Mouse (Mus musculus) inflammation-experienced regulatory T-cells, adult 6 months (primary cell): ENCODE data around the gene Olfr1362. TPM values are rescaled to one million over a fixed set of nuclear protein-coding genes. Genes with fewer than 3 reads are reported as not detected.

Source experiments
- ATAC-seq: one replicate; pipeline ENCODE4 v1.8.0; 2017
- polyA plus RNA-seq, 3 experiments: library from polyadenylated mRNA; unstranded; fragments of 100-300 nt; shearing (Covaris generic); gene quantifications; one replicate each; pipeline ENCODE4 v1.2.1; 2017

Gene Olfr1362
- not detected for polyA plus RNA-seq

- ATAC-seq, result no peak
These were observed at the start of gene Olfr1362 for GRCm38 (mm10) chr13:21613922-21614321. Gene Olfr1362 (minus strand): TSS chr13:21614022.

- ATAC-seq, result no peak
These were observed 49.5 kb upstream of the Olfr1362 start, which contains the start of gene Olfr1361 for GRCm38 (mm10) chr13:21663286-21663685. Gene Olfr1361 (minus strand): TSS chr13:21663386.

GRCm38 (mm10) chr13:21642418-21642817 is 28.6 kb upstream of the Olfr1362 start, which contains the start of gene Olfr11:
Gene Olfr11 (minus strand): TSS chr13:21642518.
- no peak for ATAC-seq

GRCm38 (mm10) chr13:21591618-21592017 is 22.2 kb downstream of the Olfr1362 start:
- ATAC-seq, result no peak

- no peak for ATAC-seq
These were observed 32.2 kb downstream of the Olfr1362 start, which contains the start of gene Olfr1364 for GRCm38 (mm10) chr13:21581659-21582058. Gene Olfr1364 (minus strand): TSS chr13:21581759.

Other genes starting within 250 kb of the Olfr1362 start
- 10 to 100 TPM; 23.7 to 42.0 (median 33.0) TPM for gene Zkscan3, start 211.3 kb downstream of the Olfr1362 start, polyA plus RNA-seq
- 1 to 10 TPM in 2 of 3 experiments, under 1 TPM in 1; 0.68 to 1.7 (median 1.6) TPM for gene Pgbd1, start 173.0 kb downstream of the Olfr1362 start, polyA plus RNA-seq
- gene Zscan26, start 160.3 kb downstream of the Olfr1362 start, polyA plus RNA-seq, result 10 to 100 TPM; 42.6 to 84.1 (median 72.6) TPM
- under 1 TPM in 1 of 3 experiments, not detected in 2; 0.62 TPM for gene Nkapl, start 145.5 kb downstream of the Olfr1362 start, polyA plus RNA-seq
- not detected for gene Zkscan4, start 135.1 kb downstream of the Olfr1362 start, polyA plus RNA-seq
- gene Gm10065, start 134.6 kb downstream of the Olfr1362 start, polyA plus RNA-seq, result not detected
- under 1 TPM in 1 of 3 experiments, not detected in 2; 0.17 TPM for gene AK157302, start 118.8 kb downstream of the Olfr1362 start, polyA plus RNA-seq
- gene Gm11273, start 112.6 kb downstream of the Olfr1362 start, polyA plus RNA-seq, result 10 to 100 TPM in 2 of 3 experiments, 1 to 10 TPM in 1; 5.4 to 41.4 (median 31.6) TPM
- gene Zkscan8, start 82.9 kb downstream of the Olfr1362 start, polyA plus RNA-seq, result 1 to 10 TPM; 5.8 to 8.7 (median 5.9) TPM
- not detected for gene Olfr1366, start 71.2 kb downstream of the Olfr1362 start, polyA plus RNA-seq
- gene Olfr1535, start 54.1 kb downstream of the Olfr1362 start, polyA plus RNA-seq, result under 1 TPM in 2 of 3 experiments, not detected in 1; 0.11 to 0.19 TPM
- not detected for gene Olfr1364, start 32.3 kb downstream of the Olfr1362 start, polyA plus RNA-seq
- gene Olfr11, start 28.5 kb upstream of the Olfr1362 start, polyA plus RNA-seq, result not detected
- not detected for gene Olfr1361, start 49.4 kb upstream of the Olfr1362 start, polyA plus RNA-seq
- not detected for gene Olfr1360, start 63.4 kb upstream of the Olfr1362 start, polyA plus RNA-seq
- not detected for gene Olfr1359, start 84.1 kb upstream of the Olfr1362 start, polyA plus RNA-seq
- not detected for gene Hist1h2bl, start 102.1 kb upstream of the Olfr1362 start, polyA plus RNA-seq
- gene Hist1h2ai, start 102.4 kb upstream of the Olfr1362 start, polyA plus RNA-seq, result 10 to 100 TPM in 1 of 3 experiments, not detected in 2; 25.0 TPM
- gene Hist1h3h, start 103.6 kb upstream of the Olfr1362 start, polyA plus RNA-seq, result 1 to 10 TPM in 1 of 3 experiments, not detected in 2; 4.9 TPM
- 1 to 10 TPM in 2 of 3 experiments, not detected in 1; 1.6 to 4.7 TPM for gene Hist1h2bm, start 108.0 kb upstream of the Olfr1362 start, polyA plus RNA-seq
- gene Hist1h4j, start 121.0 kb upstream of the Olfr1362 start, polyA plus RNA-seq, result not detected
- 10 to 100 TPM in 1 of 3 experiments, 1 to 10 TPM in 2; 1.5 to 15.3 (median 8.0) TPM for gene Hist1h4k, start 136.5 kb upstream of the Olfr1362 start, polyA plus RNA-seq
- 1 to 10 TPM in 1 of 3 experiments, not detected in 2; 6.2 TPM for gene Hist1h2ak, start 139.8 kb upstream of the Olfr1362 start, polyA plus RNA-seq
- gene Hist1h2bn, start 140.1 kb upstream of the Olfr1362 start, polyA plus RNA-seq, result 1 to 10 TPM in 2 of 3 experiments, not detected in 1; 1.8 to 3.0 TPM
- 10 to 100 TPM in 1 of 3 experiments, 1 to 10 TPM in 2; 3.0 to 89.4 (median 8.5) TPM for gene Hist1h1b, start 166.6 kb upstream of the Olfr1362 start, polyA plus RNA-seq
- gene Hist1h3i, start 169.3 kb upstream of the Olfr1362 start, polyA plus RNA-seq, result 1 to 10 TPM in 2 of 3 experiments, not detected in 1; 3.1 to 3.4 TPM
- gene Hist1h2an, start 173.2 kb upstream of the Olfr1362 start, polyA plus RNA-seq, result 1 to 10 TPM in 1 of 3 experiments, not detected in 2; 3.5 TPM
- gene Hist1h2bp, start 173.4 kb upstream of the Olfr1362 start, polyA plus RNA-seq, result 1 to 10 TPM; 1.6 to 3.6 (median 3.0) TPM
- 10 to 100 TPM in 1 of 3 experiments, 1 to 10 TPM in 1, not detected in 1; 6.1 to 12.5 TPM for gene Hist1h2bq, start 196.2 kb upstream of the Olfr1362 start, polyA plus RNA-seq
- 10 to 100 TPM in 1 of 3 experiments, 1 to 10 TPM in 1, not detected in 1; 2.4 to 11.2 TPM for gene Hist1h2ao, start 196.4 kb upstream of the Olfr1362 start, polyA plus RNA-seq
- 10 to 100 TPM in 1 of 3 experiments, 1 to 10 TPM in 2; 5.8 to 17.9 (median 8.9) TPM for gene Hist1h4m, start 197.7 kb upstream of the Olfr1362 start, polyA plus RNA-seq
- 1 to 10 TPM in 2 of 3 experiments, not detected in 1; 6.5 to 9.3 TPM for gene Hist1h4n, start 218.2 kb upstream of the Olfr1362 start, polyA plus RNA-seq
- 100 to 1,000 TPM in 1 of 3 experiments, 10 to 100 TPM in 2; 58.0 to 576 (median 60.6) TPM for gene Hist1h2ap, start 219.5 kb upstream of the Olfr1362 start, polyA plus RNA-seq
- gene Hist1h2br, start 219.7 kb upstream of the Olfr1362 start, polyA plus RNA-seq, result 10 to 100 TPM in 1 of 3 experiments, 1 to 10 TPM in 1, not detected in 1; 6.1 to 12.2 TPM